Mouse (Mus musculus) embryonic facial prominence, embryonic 13.5 days (tissue): ENCODE results near the gene Trpc1. TPM values are rescaled to one million over a fixed set of nuclear protein-coding genes. Genes with fewer than 3 reads are reported as not detected.

Experiments
- ATAC-seq: fragments of 200-750 bp; cut with Nextera tagmentation; 2 replicates; pipeline ENCODE4 v1.8.0; 2017; ENCODE audit warnings: low read depth; ENCODE audit not compliant: insufficient number of reproducible peaks, insufficient read depth, low FRiP score, low TSS enrichment
- H3K27ac ChIP-seq: fragments of 300-500 bp; sonication (generic); 2 replicates; pipeline ENCODE4 v1.5.1; 2015; ENCODE audit warnings: moderate library complexity, mild to moderate bottlenecking, inconsistent platforms
- H3K27me3 ChIP-seq: fragments of 300-500 bp; sonication (generic); 2 replicates; pipeline ENCODE4 v1.6.1; 2015; ENCODE audit warnings: mild to moderate bottlenecking, inconsistent platforms
- H3K36me3 ChIP-seq: fragments of 300-500 bp; sonication (generic); 2 replicates; pipeline ENCODE4 v1.6.1; 2015; ENCODE audit warnings: mild to moderate bottlenecking, inconsistent platforms
- H3K4me1 ChIP-seq: fragments of 300-500 bp; sonication (generic); 2 replicates; pipeline ENCODE4 v1.6.1; 2015; ENCODE audit warnings: inconsistent platforms
- H3K4me2 ChIP-seq: fragments of 300-500 bp; sonication (generic); 2 replicates; pipeline ENCODE4 v1.6.1; 2015; ENCODE audit warnings: moderate library complexity, mild to moderate bottlenecking, inconsistent platforms
- H3K4me3 ChIP-seq: fragments of 300-500 bp; sonication (generic); 2 replicates; pipeline ENCODE4 v1.5.1; 2015; ENCODE audit warnings: mild to moderate bottlenecking, inconsistent platforms
- H3K9ac ChIP-seq: fragments of 300-500 bp; sonication (generic); 2 replicates; pipeline ENCODE4 v1.6.1; 2015; ENCODE audit warnings: mild to moderate bottlenecking, inconsistent platforms
- H3K9me3 ChIP-seq: fragments of 300-500 bp; sonication (generic); 2 replicates; pipeline ENCODE4 v1.6.1; 2016; ENCODE audit warnings: inconsistent platforms
- WGBS: fragments of 180-500 bp; shearing (Covaris S2); methylation state at CpG from one replicate; pipeline ENCODE4 v1.1.7; 2015; ENCODE audit warnings: mixed read lengths; 5-methylcytosine and 5-hydroxymethylcytosine counted together
- polyA plus RNA-seq: library from polyadenylated mRNA; unstranded; fragments of >200 nt; fragmentation: Nextera tagmentation; extraction: Ambion mirVana; gene quantifications from 2 replicates; pipeline ENCODE4 v1.2.1, GENCODE M21; 2015

Gene Trpc1
- polyA plus RNA-seq, 1 experiment from 2014 or later: 2.0 TPM

GRCm38 (mm10) chr9:95695023-95695422 is 55.2 kb downstream of the Trpc1 start:
- Histone ChIP-seq H3K27me3 (no peaks in the 10 kb centered on the region), H3K4me2 (no peak overlapping the region), H3K36me3 (no peaks in the 10 kb centered on the region), H3K4me1 (peaks cover 7% of the 10 kb centered on the region), H3K9ac (no peak overlapping the region), H3K4me3 (no peak overlapping the region), H3K27ac (no peak overlapping the region), H3K9me3 (no peaks in the 10 kb centered on the region)
- 88% methylated on average over 15 of the region's 15 CpGs for WGBS
- ATAC-seq: 0 out of 2 replicates have a peak, but pooled peaks have one; percentile 37

GRCm38 (mm10) chr9:95694526-95694925 is 55.6 kb downstream of the Trpc1 start:
- Histone ChIP-seq H3K27me3 (no peaks in the 10 kb centered on the region), H3K9ac (no peak overlapping the region), H3K27ac (no peak overlapping the region), H3K9me3 (no peaks in the 10 kb centered on the region), H3K4me1 (peaks cover 7% of the 10 kb centered on the region), H3K4me3 (no peak overlapping the region), H3K36me3 (no peaks in the 10 kb centered on the region), H3K4me2 (no peak overlapping the region)
- no peak for ATAC-seq
- 81% methylated on average over 12 of the region's 12 CpGs for WGBS

GRCm38 (mm10) chr9:95693528-95694100 is 56.6 kb downstream of the Trpc1 start:
- Histone ChIP-seq H3K4me3 (no peak overlapping the region), H3K27me3 (no peaks in the 10 kb centered on the region), H3K9ac (no peak overlapping the region), H3K9me3 (no peaks in the 10 kb centered on the region), H3K4me2 (no peak overlapping the region), H3K27ac (no peak overlapping the region), H3K36me3 (no peaks in the 10 kb centered on the region), H3K4me1 (peaks cover 7% of the 10 kb centered on the region)
- 73% methylated on average over 11 of the region's 11 CpGs for WGBS
- ATAC-seq: no peak

- 29% methylated on average over 8 of the region's 8 CpGs for WGBS
- Histone ChIP-seq H3K4me1 (peaks cover 7% of the 10 kb centered on the region), H3K36me3 (no peaks in the 10 kb centered on the region), H3K9ac (no peak overlapping the region), H3K27me3 (no peaks in the 10 kb centered on the region), H3K4me3 (no peak overlapping the region), H3K27ac (no peak overlapping the region), H3K4me2 (no peak overlapping the region), H3K9me3 (no peaks in the 10 kb centered on the region)
- ATAC-seq: no peak
Observed at GRCm38 (mm10) chr9:95692823-95693222, 57.4 kb downstream of the Trpc1 start.

GRCm38 (mm10) chr9:95688064-95688463 is 62.1 kb downstream of the Trpc1 start:
- Histone ChIP-seq H3K4me2 (no peak overlapping the region), H3K36me3 (no peaks in the 10 kb centered on the region), H3K27me3 (no peaks in the 10 kb centered on the region), H3K4me3 (no peak overlapping the region), H3K9ac (no peak overlapping the region), H3K27ac (no peak overlapping the region), H3K9me3 (no peaks in the 10 kb centered on the region), H3K4me1 (peaks cover 28% of the 10 kb centered on the region)
- 56% methylated on average over 3 of the region's 3 CpGs for WGBS
- ATAC-seq: no peak

- Histone ChIP-seq H3K4me3 (no peak overlapping the region), H3K36me3 (no peaks in the 10 kb centered on the region), H3K9ac (no peak overlapping the region), H3K27me3 (no peaks in the 10 kb centered on the region), H3K9me3 (no peaks in the 10 kb centered on the region), H3K4me2 (no peak overlapping the region), H3K27ac (no peak overlapping the region), H3K4me1 (peaks cover 26% of the 10 kb centered on the region)
- WGBS: 30% methylated on average over 11 of the region's 11 CpGs
- no peak for ATAC-seq
Observed at GRCm38 (mm10) chr9:95685660-95686440, 64.3 kb downstream of the Trpc1 start.

GRCm38 (mm10) chr9:95680691-95681090 is 69.5 kb downstream of the Trpc1 start:
- 90% methylated on average over 11 of the region's 11 CpGs for WGBS
- H3K9ac ChIP-seq: no peak overlapping the region
- H3K9me3 ChIP-seq: no peaks in the 10 kb centered on the region
- no peak overlapping the region for H3K27ac ChIP-seq
- H3K4me3 ChIP-seq: no peak overlapping the region
- no peak overlapping the region for H3K4me2 ChIP-seq
- H3K36me3 ChIP-seq: no peaks in the 10 kb centered on the region
- H3K4me1 ChIP-seq: peaks cover 20% of the 10 kb centered on the region
- no peak for ATAC-seq
- no peaks in the 10 kb centered on the region for H3K27me3 ChIP-seq

GRCm38 (mm10) chr9:95679966-95680365 is 70.2 kb downstream of the Trpc1 start:
- Histone ChIP-seq H3K27me3 (no peaks in the 10 kb centered on the region), H3K9me3 (no peaks in the 10 kb centered on the region), H3K27ac (no peak overlapping the region), H3K4me1 (peaks cover 12% of the 10 kb centered on the region), H3K9ac (no peak overlapping the region), H3K4me3 (no peak overlapping the region), H3K36me3 (no peaks in the 10 kb centered on the region), H3K4me2 (no peak overlapping the region)
- no peak for ATAC-seq
- WGBS: 67% methylated on average over 7 of the region's 7 CpGs

GRCm38 (mm10) chr9:95676021-95676420 is 74.2 kb downstream of the Trpc1 start:
- Histone ChIP-seq H3K27me3 (no peaks in the 10 kb centered on the region), H3K36me3 (no peaks in the 10 kb centered on the region), H3K9me3 (no peaks in the 10 kb centered on the region), H3K9ac (no peak overlapping the region), H3K4me3 (no peak overlapping the region), H3K27ac (no peak overlapping the region), H3K4me1 (no peaks in the 10 kb centered on the region), H3K4me2 (no peak overlapping the region)
- 92% methylated on average over 4 of the region's 4 CpGs for whole genome bisulfite sequencing
- no peak for ATAC-seq

GRCm38 (mm10) chr9:95675064-95675699 is 75.0 kb downstream of the Trpc1 start:
- H3K9me3 ChIP-seq: no peaks in the 10 kb centered on the region
- H3K4me3 ChIP-seq: no peak overlapping the region
- no peak overlapping the region for H3K4me2 ChIP-seq
- 78% methylated on average over 9 of the region's 9 CpGs for WGBS
- peak overlapping the region; percentile 66 for H3K27ac ChIP-seq
- H3K9ac ChIP-seq: no peak overlapping the region
- no peaks in the 10 kb centered on the region for H3K36me3 ChIP-seq
- ATAC-seq: no peak
- no peaks in the 10 kb centered on the region for H3K4me1 ChIP-seq
- no peaks in the 10 kb centered on the region for H3K27me3 ChIP-seq

GRCm38 (mm10) chr9:95672760-95673159 is 77.4 kb downstream of the Trpc1 start:
- Histone ChIP-seq H3K27me3 (no peaks in the 10 kb centered on the region), H3K27ac (no peak overlapping the region), H3K9me3 (no peaks in the 10 kb centered on the region), H3K9ac (no peak overlapping the region), H3K36me3 (no peaks in the 10 kb centered on the region), H3K4me2 (no peak overlapping the region), H3K4me1 (no peaks in the 10 kb centered on the region), H3K4me3 (no peak overlapping the region)
- no peak for ATAC-seq
- 84% methylated on average over 6 of the region's 6 CpGs for WGBS

GRCm38 (mm10) chr9:95672331-95672730 is 77.8 kb downstream of the Trpc1 start:
- Histone ChIP-seq H3K9me3 (no peaks in the 10 kb centered on the region), H3K4me1 (no peaks in the 10 kb centered on the region), H3K27ac (no peak overlapping the region), H3K9ac (no peak overlapping the region), H3K27me3 (no peaks in the 10 kb centered on the region), H3K36me3 (no peaks in the 10 kb centered on the region), H3K4me3 (no peak overlapping the region), H3K4me2 (no peak overlapping the region)
- 93% methylated on average over 3 of the region's 3 CpGs for WGBS
- no peak for ATAC-seq
